Mouse (Mus musculus): ENCODE data around the gene Tmem131l. TPM values are rescaled to one million over a fixed set of nuclear protein-coding genes. Genes with fewer than 3 reads are reported as not detected.
A peak's percentile ranks its signal among the peaks of the same experiment; 100 is the strongest.

Gene Tmem131l
- 126 and 132 TPM in 2 replicates for polyA plus RNA-seq (2015; fragmentation: Nextera tagmentation; extraction: Ambion mirVana)

DNA sequence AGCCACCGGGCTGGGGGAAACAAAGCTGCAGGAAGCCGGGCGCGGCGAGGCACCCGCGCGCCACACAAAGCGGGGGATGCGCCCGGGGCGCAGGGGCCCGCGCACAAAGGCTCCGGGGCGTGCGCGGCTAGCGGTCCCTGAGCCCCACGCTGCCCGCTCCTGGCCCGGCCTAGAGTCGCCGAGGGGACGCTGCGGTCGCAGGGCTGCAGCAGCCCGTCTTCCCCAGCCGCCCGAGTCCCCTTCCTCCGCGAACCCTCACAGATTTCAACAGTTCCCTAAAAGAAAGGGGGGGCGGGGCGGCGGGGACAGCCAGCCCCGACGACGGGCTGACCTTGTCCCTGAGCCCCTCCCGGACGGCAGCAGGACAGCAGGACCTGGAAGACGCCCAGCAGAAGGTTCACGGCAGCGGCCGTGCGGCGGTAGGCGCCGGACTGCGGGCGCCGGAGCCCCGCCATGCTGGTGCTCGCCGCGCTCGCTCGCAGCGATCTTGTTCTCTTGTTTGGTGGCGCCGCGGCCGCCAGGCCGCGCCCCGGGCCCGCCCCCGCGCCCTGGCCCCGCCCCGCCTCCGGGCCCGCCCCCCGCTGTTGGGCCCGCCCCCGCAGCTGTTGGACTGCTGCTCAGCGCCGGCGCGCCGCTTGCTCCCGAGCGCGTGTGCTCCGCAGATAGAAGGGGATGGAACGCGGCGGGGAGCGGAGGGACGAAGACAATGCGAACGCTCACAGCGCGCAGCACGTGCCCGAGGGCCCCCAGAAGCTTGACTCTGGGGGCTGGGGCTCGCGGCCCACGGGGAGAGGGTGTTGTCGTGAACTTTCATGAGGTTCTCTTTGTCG, at the start of gene Tmem131l:
Gene Tmem131l, minus strand, starts transcription at position 530 of the 830 bp plus-strand sequence.
- peak; percentile 89 for DNase-seq (ENCODE audit: low spot score)

GRCm38 (mm10) chr3:84086921-84087320, 46.9 kb upstream of the Tmem131l start:
- no peak for DNase-seq (ENCODE audit: low spot score)

DNA sequence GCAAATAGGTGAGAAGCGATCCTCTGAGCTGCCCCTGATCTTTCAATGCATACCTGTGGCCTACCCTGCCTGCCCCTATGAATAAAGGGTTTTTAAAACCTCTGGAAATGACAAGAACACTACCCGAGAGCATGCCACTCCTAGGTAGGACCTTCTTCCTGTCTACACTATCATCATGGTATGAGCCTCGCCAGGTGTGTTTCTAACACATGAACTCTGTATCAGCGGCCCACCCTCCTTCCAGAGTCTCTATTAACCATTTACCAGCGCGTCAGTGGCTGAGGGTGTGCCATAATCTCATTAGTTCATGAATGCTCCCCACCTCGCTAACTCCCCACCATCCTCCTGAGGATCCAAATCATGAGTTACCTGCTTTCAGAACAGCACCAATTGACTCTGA, 46.4 kb upstream of the Tmem131l start:
- DNase-seq (ENCODE audit: low spot score) = no peak

- DNase-seq (ENCODE audit: low spot score) = no peak
Observed at GRCm38 (mm10) chr3:84085429-84085828, 45.5 kb upstream of the Tmem131l start.

- DNase-seq (ENCODE audit: low spot score) = no peak
Observed at GRCm38 (mm10) chr3:84081208-84081722, 41.3 kb upstream of the Tmem131l start.

GRCm38 (mm10) chr3:84080074-84080473, 40.1 kb upstream of the Tmem131l start:
- no peak for DNase-seq (ENCODE audit: low spot score)

DNA sequence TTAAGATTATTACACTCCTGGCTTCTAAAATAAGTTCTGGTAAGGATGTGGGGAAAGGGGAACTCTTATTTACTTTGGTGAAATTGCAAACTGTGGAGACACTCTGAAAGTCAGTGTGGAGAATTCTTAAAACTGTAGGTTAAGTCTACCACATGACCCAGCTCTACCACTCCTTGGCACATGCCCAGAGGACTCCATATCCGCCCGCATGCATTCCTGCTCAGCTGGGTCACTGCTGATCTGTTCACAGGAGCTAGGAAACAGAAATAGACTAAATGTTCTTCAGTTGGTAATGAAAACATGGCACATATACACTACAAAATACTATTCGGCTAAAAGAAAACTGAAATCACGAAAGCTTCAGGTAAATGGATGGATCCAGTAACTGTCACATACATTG, 37.5 kb upstream of the Tmem131l start:
- no peak for DNase-seq (ENCODE audit: low spot score)

- DNase-seq (ENCODE audit: low spot score) = no peak
Observed at GRCm38 (mm10) chr3:84076543-84077332, 36.8 kb upstream of the Tmem131l start.

DNA sequence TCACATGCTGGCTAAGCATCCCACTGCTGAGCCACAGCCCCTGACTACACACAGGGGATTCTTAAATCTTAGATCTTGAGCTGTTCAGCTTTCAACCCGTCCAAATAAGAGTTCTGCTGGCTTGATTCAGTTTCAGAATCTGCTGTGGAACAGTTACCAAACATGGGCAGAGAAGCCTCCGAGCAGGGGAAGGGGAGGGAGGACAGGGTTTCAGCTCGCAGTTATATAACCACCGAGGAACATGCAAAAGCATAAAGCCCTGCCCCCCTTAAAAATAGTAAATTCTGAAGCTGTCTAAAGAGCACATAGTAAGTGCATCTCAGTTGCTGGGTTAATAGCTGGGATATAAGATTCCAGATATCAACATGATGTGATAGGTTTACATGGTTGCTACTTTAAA, 35.5 kb upstream of the Tmem131l start:
- no peak for DNase-seq (ENCODE audit: low spot score)

DNA sequence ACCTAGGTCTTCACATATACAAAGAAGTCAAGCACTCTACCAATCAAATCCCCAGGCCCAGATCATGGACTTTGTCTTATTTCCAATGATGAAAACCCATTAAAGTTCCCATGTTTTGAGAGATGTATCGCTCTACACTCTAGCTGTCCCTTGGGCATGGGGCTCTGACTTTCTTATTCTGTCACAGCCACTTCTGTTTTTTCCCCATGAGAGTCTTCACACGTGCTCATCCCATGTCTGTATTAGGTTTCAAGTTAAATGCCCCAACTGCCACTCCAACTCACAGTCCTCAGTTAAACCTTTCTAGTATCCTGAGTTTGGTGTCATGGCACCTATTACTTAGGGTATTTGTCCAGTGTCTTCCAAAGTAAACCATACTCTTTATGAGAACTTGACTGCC, 34.8 kb upstream of the Tmem131l start:
- DNase-seq (ENCODE audit: low spot score) = no peak

DNA sequence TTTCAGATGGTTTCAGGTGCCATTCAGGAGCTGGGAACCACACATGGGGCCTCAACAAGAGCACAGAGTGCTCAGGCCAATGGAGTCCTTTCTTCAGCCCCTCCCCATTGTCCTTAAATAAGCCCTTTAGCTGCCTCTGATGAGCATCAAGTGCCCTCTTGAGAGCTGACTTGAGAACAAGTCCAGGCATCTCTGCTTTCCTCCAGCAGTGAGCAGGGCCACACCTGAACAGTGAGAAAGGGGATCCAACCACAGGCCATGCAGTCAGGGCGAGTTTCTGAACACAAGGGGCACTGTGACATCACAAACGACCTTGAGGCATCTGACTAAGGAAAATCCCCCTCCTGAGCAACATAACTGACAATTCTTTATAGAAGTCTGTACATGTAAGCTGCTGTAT, 31.7 kb upstream of the Tmem131l start:
- peak; percentile 44 for DNase-seq (ENCODE audit: low spot score)

GRCm38 (mm10) chr3:84070811-84071210, 30.8 kb upstream of the Tmem131l start:
- no peak for DNase-seq (ENCODE audit: low spot score)

- DNase-seq (ENCODE audit: low spot score) = peak; percentile 19
Observed at GRCm38 (mm10) chr3:84068831-84069709, 29.1 kb upstream of the Tmem131l start.

GRCm38 (mm10) chr3:84065825-84066224, 25.9 kb upstream of the Tmem131l start:
- peak; percentile 79 for DNase-seq (ENCODE audit: low spot score)

GRCm38 (mm10) chr3:84063369-84063914, 23.5 kb upstream of the Tmem131l start:
- DNase-seq (ENCODE audit: low spot score) = no peak

- DNase-seq (ENCODE audit: low spot score) = no peak
Observed at GRCm38 (mm10) chr3:84061523-84062453, 21.8 kb upstream of the Tmem131l start.

DNA sequence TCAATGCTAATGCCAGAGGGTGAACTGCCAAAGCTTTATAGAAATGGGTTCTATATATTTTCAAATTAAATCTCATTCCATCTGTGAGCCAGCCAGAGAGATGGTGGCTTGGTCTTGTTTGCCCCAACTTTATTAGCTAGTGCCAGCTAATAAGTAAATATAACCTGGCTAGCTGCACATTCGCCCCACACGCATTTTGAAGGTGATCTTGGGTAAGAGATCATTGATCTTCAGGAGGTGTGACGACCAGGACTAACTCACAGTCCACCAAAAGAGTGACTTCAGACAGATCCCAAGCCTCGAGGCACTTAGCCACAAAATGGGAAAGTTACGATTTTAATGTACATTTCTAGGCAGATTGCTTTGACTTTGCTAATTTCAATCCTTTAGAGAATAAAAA, 21.0 kb upstream of the Tmem131l start:
- no peak for DNase-seq (ENCODE audit: low spot score)

GRCm38 (mm10) chr3:84060128-84060527, 20.2 kb upstream of the Tmem131l start:
- no peak for DNase-seq (ENCODE audit: low spot score)

GRCm38 (mm10) chr3:84059676-84060075, 19.7 kb upstream of the Tmem131l start:
- no peak for DNase-seq (ENCODE audit: low spot score)

DNA sequence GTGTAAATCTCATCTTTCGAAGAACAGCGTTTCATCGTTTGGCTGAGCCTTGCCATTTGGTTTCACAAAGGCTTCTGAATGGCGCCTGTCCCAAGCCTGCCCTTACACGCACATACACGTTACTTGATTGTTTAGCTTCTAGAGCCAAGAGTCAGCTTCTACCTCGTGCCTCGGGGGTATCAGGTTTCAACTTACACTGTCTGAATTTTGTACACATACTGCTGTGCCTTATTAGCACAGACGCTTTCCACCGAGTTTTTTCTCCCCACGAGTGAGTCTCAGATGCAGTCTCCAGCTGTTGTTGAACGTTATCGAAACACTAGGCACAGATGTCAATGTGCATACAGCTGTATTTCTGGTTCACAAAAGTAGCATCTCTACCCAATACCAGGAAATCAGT, 19.3 kb upstream of the Tmem131l start:
- DNase-seq (ENCODE audit: low spot score) = no peak
